In genomic region chr13:92148858-92149257, GRCm38 (mm10) we compare ENCODE assay signal across 16 mouse cellular contexts. TPM values are rescaled to one million over a fixed set of nuclear protein-coding genes. Genes with fewer than 3 reads are reported as not detected.
"Had no signal": no experiment of that assay in that cellular context is flagged by ENCODE, and none has a peak within 500 bp of the region (broad histone marks: within the 10 kb centered on the region; RNA-seq: fewer than 3 reads in every experiment).

No protein-coding gene starts in this region.

- H3K27me3 ChIP-seq: liver, embryonic 15.5 days; megakaryocyte, embryonic 14.5 days; midbrain, embryonic 12.5 days; neural tube, embryonic 12.5 days; stomach, embryonic 15.5 days had no signal

- H3K4me1 ChIP-seq: liver, embryonic 15.5 days; midbrain, embryonic 12.5 days; neural tube, embryonic 12.5 days; stomach, embryonic 15.5 days had no signal

- H3K4me2 ChIP-seq: liver, embryonic 15.5 days; lung, embryonic 14.5 days; midbrain, embryonic 12.5 days; neural tube, embryonic 12.5 days; stomach, embryonic 15.5 days had no signal

- DNase-seq: liver, postnatal 0 days; lung, embryonic 14.5 days; lung, postnatal 10 days; midbrain, embryonic 14.5 days; right cerebral cortex, postnatal 14 days; thymus, adult 2 months; thymus, postnatal 25 days; thymus, postnatal 4 days had no signal

- H3K9ac ChIP-seq: liver, embryonic 15.5 days; liver, postnatal 0 days; lung, embryonic 14.5 days; midbrain, embryonic 12.5 days; neural tube, embryonic 12.5 days; stomach, embryonic 15.5 days had no signal

- H3K4me3 ChIP-seq: liver, embryonic 15.5 days; midbrain, embryonic 12.5 days; neural tube, embryonic 12.5 days; stomach, embryonic 15.5 days had no signal

- H3K27ac ChIP-seq: liver, embryonic 15.5 days; macrophage; midbrain, embryonic 12.5 days; neural tube, embryonic 12.5 days; stomach, embryonic 15.5 days; stomach, postnatal 0 days had no signal

- H3K36me3 ChIP-seq: liver, embryonic 15.5 days; midbrain, embryonic 12.5 days; neural tube, embryonic 12.5 days; stomach, embryonic 15.5 days had no signal

- ATAC-seq: liver, postnatal 0 days; midbrain, embryonic 16.5 days had no signal

RNA-seq across cellular contexts. Expression of gene Rasgrf2, which starts 17.4 kb away (rescaled TPM):
- polyA plus RNA-seq: lung, embryonic 14.5 days; macrophage had no signal
